Mouse (Mus musculus) cerebellum, postnatal 10 days (tissue): Measurements from ENCODE around the gene Gjc2.
"Not testable (repeated sequence)": the region's sequence is repeated elsewhere in the genome, so short reads cannot be mapped to it uniquely, and the experiment has no call there.

ENCODE experiments used
- DNase-seq, 2 experiments: peaks; one replicate each; pipeline ENCODE4 v3.0.0; 2021; ENCODE audit warnings: mixed read lengths in 2 of 2

Gene Gjc2

GRCm38 (mm10) chr11:59182864-59183331 lies at the start of gene Gjc2:
TSS of gene Gjc2 (minus strand) at chr11:59183213.
- peak; percentile 55 to 72 for DNase-seq

GRCm38 (mm10) chr11:59232797-59233196 lies 49.8 kb upstream of the Gjc2 start:
- no peak for DNase-seq

GRCm38 (mm10) chr11:59230144-59230760 lies 47.2 kb upstream of the Gjc2 start:
- peak; percentile 86 to 88 for DNase-seq

- DNase-seq = peak; percentile 99
Observed at GRCm38 (mm10) chr11:59228122-59228953, 45.3 kb upstream of the Gjc2 start, which contains the start of gene Arf1. TSS of gene Arf1 (minus strand) at chr11:59228270.

- no peak for DNase-seq
Observed at GRCm38 (mm10) chr11:59227604-59228121, 44.6 kb upstream of the Gjc2 start.

- DNase-seq = no peak
Observed at GRCm38 (mm10) chr11:59226787-59227603, 44.0 kb upstream of the Gjc2 start.

GRCm38 (mm10) chr11:59226251-59226650 lies 43.2 kb upstream of the Gjc2 start:
- DNase-seq = no peak

GRCm38 (mm10) chr11:59225167-59225566 lies 42.2 kb upstream of the Gjc2 start:
- no peak for DNase-seq

GRCm38 (mm10) chr11:59224470-59224869 lies 41.5 kb upstream of the Gjc2 start:
- DNase-seq = no peak

- no peak for DNase-seq
Observed at GRCm38 (mm10) chr11:59224025-59224424, 41.0 kb upstream of the Gjc2 start.

- no peak for DNase-seq
Observed at GRCm38 (mm10) chr11:59222306-59222705, 39.3 kb upstream of the Gjc2 start.

- no peak for DNase-seq
Observed at GRCm38 (mm10) chr11:59221604-59222003, 38.6 kb upstream of the Gjc2 start.

- peak; percentile 46 to 51 for DNase-seq
Observed at GRCm38 (mm10) chr11:59219064-59219463, 36.1 kb upstream of the Gjc2 start.

- no peak for DNase-seq
Observed at GRCm38 (mm10) chr11:59218389-59218998, 35.5 kb upstream of the Gjc2 start.

GRCm38 (mm10) chr11:59216955-59217354 lies 33.9 kb upstream of the Gjc2 start:
- no peak for DNase-seq

- DNase-seq = peak; percentile 45 to 49
Observed at GRCm38 (mm10) chr11:59212892-59213494, 30.0 kb upstream of the Gjc2 start.

GRCm38 (mm10) chr11:59212320-59212719 lies 29.3 kb upstream of the Gjc2 start:
- DNase-seq = not testable (repeated sequence)

- not testable (repeated sequence) for DNase-seq
Observed at GRCm38 (mm10) chr11:59211561-59211960, 28.5 kb upstream of the Gjc2 start.

GRCm38 (mm10) chr11:59210020-59210419 lies 27.0 kb upstream of the Gjc2 start:
- no peak for DNase-seq

- peak in 1 of 2 experiments; percentile 55 for DNase-seq
Observed at GRCm38 (mm10) chr11:59209580-59209979, 26.6 kb upstream of the Gjc2 start.

- peak; percentile 76 to 77 for DNase-seq
Observed at GRCm38 (mm10) chr11:59209003-59209441, 26.0 kb upstream of the Gjc2 start.
